Mouse (Mus musculus): ENCODE results near the gene Ice1.

Gene Ice1

DNA sequence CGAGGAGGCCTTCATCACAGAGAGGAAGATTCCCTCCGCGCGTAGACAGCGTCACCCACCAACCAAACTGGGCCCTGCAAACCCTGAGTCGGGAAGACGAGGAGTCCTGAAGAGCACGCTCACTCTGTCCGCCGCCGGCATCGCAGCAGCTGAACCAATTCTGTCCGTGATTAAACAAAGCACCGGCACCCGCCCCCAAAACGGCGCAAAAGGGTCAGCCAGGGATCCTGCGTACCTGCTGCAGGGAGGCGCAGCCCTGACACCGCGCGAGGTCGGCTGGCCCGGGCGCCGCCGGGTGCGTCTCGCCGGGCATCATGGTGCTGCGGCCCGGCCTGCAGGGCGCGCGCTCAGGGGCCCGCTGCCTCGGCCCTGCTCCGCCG, at the start of gene Ice1:
Gene Ice1 (minus strand): TSS at position 353 of the 380 bp plus-strand sequence.
- DNase-seq = no peak

DNA sequence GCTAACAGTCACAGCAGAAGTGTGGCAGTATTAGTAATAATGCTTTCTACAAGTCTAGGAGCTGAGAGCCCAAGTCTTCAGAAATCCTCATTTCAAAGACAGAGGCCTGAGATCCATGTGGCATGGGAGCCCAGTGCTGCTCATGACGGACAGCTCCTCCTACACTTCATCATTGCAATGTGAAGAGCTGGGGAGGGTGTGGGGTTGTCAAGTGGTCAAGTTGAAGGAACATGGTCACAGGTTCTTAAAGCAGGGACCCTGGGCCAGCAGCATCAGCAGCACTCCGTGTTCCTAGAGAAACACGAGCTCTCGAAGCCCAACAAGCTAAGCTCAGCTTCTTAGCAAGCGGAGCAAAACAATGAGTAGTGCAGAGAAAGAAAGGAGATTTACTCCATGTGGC, 48.4 kb upstream of the Ice1 start:
- DNase-seq = no peak

DNA sequence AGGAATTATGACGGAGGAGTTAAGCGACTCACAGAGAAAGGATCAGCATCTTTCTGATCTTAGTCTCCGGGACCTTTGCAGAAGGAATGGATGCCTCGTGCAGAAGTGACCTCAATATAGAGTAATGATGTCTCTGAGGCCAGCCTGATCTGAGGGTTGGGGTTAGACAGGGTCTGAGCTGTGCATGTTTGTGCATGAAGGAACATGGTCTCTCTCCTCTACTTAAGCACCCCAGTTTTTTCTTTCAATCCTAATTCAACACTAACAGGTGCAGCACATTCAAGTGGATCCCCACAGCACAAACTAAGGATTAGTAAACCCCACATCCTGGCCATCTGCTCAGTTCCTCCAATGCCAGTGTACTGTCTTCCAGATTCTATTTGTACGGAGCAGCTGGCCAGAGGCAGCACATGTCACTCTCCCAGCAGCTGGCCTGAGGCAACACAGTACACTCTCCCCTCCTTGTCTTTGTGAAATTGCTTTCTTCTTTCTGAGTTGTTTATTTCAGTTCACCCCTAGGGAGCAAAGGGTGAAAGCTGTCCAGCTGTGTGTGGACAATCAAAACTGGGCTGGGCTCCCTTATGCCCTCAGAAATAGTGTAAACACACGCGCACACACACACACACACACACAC, 47.7 kb upstream of the Ice1 start:
- DNase-seq = no peak

DNA sequence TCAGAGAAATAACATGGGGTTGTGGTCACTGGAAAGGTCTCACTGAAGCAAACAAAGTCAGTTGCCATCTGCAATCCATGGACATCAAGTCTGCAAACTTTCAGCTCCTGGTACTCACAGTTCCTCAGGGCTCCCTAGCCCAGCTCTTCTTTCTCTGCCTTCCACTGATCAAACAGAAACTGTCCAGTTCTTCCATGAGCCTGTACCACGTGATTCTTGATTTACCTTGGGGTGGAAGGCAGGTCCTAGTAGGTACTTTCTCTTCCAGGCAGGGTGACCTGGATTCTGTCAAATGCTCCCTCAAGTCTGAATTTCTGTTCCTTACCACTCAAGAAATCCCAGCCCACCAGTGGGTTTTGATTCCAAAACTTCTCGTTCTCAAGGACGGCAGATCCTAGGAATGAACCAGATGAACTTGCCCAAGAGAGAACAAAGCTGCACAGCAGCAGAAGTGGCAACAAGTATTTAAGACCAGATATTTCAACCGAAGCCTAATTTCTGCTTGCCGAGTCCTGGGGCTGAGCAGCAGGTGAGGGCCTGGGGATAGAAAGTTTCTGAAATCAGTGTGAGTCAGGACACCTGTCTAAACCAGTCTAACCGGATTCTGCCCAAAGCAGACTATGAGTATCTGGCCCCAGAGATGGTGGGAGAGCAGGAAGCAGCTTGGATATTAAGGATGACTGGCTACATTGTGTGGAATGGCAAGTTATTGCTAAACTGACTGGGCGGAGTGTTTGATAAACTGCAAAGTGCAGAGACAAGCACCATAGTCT, 44.2 kb upstream of the Ice1 start:
- DNase-seq = no peak

GRCm38 (mm10) chr13:70680316-70680715, 42.9 kb upstream of the Ice1 start:
- DNase-seq = no peak

- DNase-seq = no peak
Observed at GRCm38 (mm10) chr13:70677689-70678088, 40.3 kb upstream of the Ice1 start.

- peak; percentile 5 for DNase-seq
Observed at GRCm38 (mm10) chr13:70676243-70677183, 39.1 kb upstream of the Ice1 start.

- DNase-seq = no peak
Observed at GRCm38 (mm10) chr13:70674998-70675397, 37.6 kb upstream of the Ice1 start.

DNA sequence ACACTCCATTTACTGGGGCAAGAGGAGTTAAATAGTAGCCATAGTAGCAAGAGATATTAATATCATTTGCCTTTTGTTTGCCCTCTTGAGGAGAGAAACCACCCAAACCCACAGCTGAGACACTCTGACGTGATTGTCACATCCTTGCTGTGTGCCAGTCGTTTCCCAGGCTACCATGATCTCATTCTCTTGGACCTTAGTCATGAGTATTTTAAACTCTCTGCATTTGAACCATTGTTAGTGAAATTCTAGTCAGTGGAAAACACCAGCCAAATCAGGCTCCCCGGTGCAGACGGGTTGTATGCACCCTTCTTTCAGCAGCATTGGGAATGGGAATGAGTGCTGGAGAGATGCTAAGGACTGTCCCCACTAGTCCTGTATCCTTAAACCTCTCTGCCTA, 32.6 kb upstream of the Ice1 start:
- DNase-seq = no peak

GRCm38 (mm10) chr13:70659715-70660114, 22.3 kb upstream of the Ice1 start:
- DNase-seq = no peak

DNA sequence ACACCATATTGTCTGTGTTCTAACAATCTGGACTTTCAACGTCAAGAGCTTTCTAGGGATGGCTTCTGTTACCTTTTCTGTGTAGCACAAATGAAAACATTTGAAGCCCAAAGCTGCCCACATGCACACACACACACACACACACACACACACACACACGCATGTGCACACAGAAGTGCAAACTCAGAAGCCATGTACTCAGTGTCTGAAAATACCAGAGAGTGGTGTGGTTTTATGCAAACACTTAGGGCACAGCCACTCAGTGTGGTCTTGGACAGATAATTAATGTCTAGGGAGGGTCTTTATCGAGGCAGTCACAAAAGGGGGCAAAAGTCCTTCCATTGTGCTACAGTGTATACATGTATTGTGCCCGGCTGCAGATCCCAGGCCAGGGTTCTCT, 19.3 kb upstream of the Ice1 start:
- no peak for DNase-seq

GRCm38 (mm10) chr13:70656329-70656728, 18.9 kb upstream of the Ice1 start:
- no peak for DNase-seq

- no peak for DNase-seq
Observed at GRCm38 (mm10) chr13:70655570-70655969, 18.1 kb upstream of the Ice1 start.

DNA sequence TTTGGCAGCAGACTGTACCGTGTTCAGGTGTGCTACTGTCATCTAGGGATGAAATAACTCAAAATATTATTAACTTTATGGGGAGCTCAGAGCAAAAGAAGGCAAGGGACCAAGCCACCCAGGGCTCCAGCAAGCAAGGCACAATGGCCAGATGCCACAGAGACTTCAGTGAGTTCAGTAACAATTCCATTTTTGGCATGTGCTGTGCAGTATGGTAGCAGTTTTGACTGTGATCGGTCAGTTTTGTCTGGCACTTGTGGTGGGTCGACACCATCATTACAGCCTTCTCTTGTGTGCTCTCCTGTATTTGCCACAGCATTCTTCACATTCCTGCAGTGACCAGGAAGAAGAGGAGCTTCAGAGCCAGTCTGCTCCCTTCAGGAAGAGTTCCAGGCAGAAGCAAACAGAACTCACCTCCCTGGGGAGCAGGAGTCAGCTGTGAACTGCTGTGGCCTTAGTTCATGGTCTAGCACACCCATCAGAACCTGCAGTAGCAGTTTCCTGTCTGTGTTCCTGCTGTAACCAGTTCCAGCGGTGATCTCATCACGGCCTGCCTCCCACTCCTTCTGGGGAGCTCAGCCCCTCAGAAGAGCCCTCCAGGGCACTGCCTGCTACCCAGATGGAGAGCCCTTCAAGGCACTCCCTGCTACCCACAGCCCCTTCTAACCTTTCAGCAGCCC, 16.8 kb upstream of the Ice1 start:
- DNase-seq = no peak

DNA sequence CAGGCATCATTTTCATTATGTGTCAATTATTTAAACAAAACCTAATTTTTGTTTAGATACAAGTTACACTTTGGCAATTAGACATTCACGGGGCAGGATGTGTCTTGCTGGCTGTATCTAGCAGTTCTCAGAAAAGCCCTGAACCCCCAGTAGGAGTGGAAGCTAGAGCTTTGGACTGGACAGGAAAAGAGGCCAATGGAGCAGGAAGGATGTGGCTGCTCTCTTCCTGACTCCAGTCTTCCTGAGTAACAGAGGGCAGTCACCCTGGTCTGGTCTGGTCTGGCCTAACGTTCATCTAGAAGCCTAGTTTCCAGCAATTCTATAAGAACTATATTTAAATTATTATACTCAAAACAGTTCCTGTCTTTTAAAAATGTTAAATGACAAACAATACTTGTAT, 16.0 kb upstream of the Ice1 start:
- no peak for DNase-seq

DNA sequence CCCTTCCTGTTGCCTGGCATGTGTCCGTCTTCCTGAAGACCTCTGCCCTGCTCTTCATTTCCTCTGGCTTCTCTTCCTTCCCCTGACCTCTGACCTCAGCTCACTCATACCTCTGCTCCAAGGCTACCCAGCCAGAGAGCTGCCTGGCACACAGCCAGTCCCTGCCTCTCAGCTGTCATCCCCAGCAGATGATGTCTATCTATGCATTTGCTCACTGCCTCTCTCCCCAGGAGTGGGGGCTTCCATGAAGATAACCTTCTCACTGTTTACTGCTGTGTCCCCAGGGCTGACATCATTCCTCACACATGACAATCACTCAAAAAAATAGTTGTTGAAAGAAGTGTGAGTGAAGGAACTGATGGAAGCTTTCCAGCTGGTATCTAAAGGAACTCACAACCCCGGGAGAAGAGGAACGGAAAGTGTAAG, 12.6 kb upstream of the Ice1 start:
- DNase-seq = no peak

- DNase-seq = no peak
Observed at GRCm38 (mm10) chr13:70645968-70646505, 8.6 kb upstream of the Ice1 start.

- DNase-seq = no peak
Observed at GRCm38 (mm10) chr13:70644083-70644462, 6.6 kb upstream of the Ice1 start.

DNA sequence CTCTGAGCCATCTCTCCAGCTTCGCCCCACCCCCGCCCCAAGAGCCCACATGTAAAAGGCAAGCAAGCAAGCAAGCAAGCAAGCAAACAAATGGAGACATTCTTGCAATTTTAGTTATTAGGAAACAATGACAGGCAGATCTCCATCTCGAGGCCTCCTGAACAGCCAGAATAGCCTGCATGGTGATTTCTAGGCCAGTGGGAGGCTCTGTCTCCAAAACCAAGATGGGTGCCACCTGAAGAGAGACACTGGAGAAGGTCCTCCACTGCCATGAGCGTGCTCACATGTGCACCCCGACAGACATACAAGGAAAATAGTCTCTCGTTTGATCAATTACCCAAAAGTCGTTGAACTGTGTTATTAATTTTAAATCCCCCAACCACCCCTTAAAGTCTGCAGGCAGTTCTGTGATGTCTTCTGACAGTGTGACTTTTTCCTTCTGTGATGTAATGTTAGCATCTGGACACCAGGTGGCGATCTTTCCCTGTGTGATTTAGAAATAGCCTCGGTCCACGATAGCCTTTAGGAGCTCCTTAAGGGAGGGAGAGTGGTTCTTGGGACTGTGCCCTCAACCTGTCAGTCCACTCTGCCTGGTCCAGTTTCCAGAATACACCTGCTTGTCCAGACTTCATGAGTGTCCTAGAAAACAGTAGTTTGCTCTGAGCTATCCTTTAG, 6.1 kb upstream of the Ice1 start:
- peak; percentile 61 to 76 for DNase-seq

DNA sequence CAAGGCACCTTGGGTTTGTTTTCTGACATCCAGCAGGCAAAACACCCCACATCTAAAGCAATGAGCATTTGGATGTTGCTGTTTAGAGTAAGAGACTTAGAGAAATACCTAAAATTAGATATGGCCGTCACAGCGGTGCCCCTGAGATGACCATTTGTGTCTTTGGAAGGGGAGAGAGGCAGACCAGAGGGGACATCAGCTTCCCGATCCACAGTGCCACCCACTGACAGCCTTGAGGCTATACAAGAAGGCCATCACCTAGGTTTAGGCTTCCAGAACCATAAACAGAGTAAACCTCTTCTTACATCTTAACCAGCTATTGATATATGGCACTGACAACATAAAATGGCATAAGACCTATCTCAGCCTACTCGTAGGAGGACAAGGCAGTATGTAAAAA, 4.5 kb upstream of the Ice1 start:
- DNase-seq = no peak

DNA sequence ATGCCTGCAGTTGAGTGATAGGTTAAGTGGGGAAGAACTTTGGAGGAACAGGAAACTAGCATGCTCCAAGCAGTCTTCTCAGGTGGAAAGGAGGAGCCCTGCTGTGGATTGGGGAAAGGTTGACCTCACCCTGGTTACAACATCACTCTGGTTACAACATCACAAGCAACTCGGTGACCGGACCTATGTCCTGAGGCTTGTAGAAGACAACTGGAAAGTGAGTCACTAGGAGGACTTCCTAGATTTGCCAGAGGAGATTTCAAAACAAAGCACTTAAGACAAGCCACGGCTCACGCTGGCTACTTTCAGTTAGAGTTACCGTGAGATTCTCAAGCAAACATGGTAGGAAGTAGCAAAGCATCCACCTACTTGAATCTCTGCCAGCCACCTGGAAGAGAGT, 3.9 kb upstream of the Ice1 start:
- no peak for DNase-seq

DNA sequence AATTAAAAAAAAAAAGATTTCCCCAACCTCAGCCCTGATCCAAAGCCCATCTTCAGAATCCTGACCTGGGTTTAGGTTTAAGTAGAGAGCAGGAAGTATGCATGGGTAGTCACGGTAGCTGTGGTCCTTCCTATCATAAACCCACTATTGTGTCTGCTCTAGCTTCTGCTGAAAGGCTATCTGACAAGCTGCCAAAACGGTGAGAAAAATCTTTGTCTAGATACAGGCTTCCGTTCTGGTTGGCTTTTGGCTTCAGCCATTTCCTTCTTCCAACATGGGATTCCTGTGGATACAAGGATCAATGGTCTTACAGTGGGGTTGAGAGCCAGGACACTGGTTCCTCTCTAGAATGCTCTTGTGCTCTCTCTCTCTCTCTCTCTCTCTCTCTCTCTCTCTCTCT, 2.2 kb upstream of the Ice1 start:
- no peak for DNase-seq

Measured in cerebellum, postnatal 25 days (tissue).